Mouse (Mus musculus) brain, adult 2 months (tissue): ENCODE measurements around the gene Smim27.

Source experiments
- DNase-seq: peaks from one replicate; pipeline ENCODE4 v3.0.0; 2011; ENCODE audit warnings: low read depth, low spot score

Smim27 gene

GRCm38 (mm10) chr4:40269430-40270032, at the start of gene Smim27, which contains the start of gene Topors:
TSS of gene Smim27 (plus strand) at chr4:40269579.
TSS of gene Topors (minus strand) at chr4:40269850.
- DNase-seq = peak; percentile 99

- no peak for DNase-seq
These were observed 48.9 kb upstream of the Smim27 start for GRCm38 (mm10) chr4:40220437-40220836.

GRCm38 (mm10) chr4:40221004-40221760, 48.2 kb upstream of the Smim27 start:
- no peak for DNase-seq

GRCm38 (mm10) chr4:40221876-40222585, 47.3 kb upstream of the Smim27 start:
- no peak for DNase-seq

GRCm38 (mm10) chr4:40226095-40226494, 43.3 kb upstream of the Smim27 start:
- no peak for DNase-seq

- DNase-seq = no peak
These were observed 42.2 kb upstream of the Smim27 start for GRCm38 (mm10) chr4:40227131-40227530.

- DNase-seq = no peak
These were observed 41.5 kb upstream of the Smim27 start for GRCm38 (mm10) chr4:40227886-40228285.

GRCm38 (mm10) chr4:40229723-40230122, 39.7 kb upstream of the Smim27 start:
- no peak for DNase-seq

- DNase-seq = no peak
These were observed 36.2 kb upstream of the Smim27 start for GRCm38 (mm10) chr4:40233062-40233664.

GRCm38 (mm10) chr4:40234256-40234655, 35.1 kb upstream of the Smim27 start:
- DNase-seq = no peak

- DNase-seq = no peak
These were observed 32.5 kb upstream of the Smim27 start for GRCm38 (mm10) chr4:40236829-40237228.

- peak; percentile 14 for DNase-seq
These were observed 30.6 kb upstream of the Smim27 start for GRCm38 (mm10) chr4:40238483-40239408.

GRCm38 (mm10) chr4:40239409-40240271, 29.7 kb upstream of the Smim27 start, which contains the start of gene Ddx58:
TSS of gene Ddx58 (minus strand) at chr4:40239828.
- peak; percentile 19 for DNase-seq

- DNase-seq = no peak
These were observed 29.1 kb upstream of the Smim27 start for GRCm38 (mm10) chr4:40240272-40240744.

- DNase-seq = no peak
These were observed 27.5 kb upstream of the Smim27 start for GRCm38 (mm10) chr4:40241928-40242327.

- DNase-seq = no peak
These were observed 26.4 kb upstream of the Smim27 start for GRCm38 (mm10) chr4:40243006-40243405.

GRCm38 (mm10) chr4:40244035-40244434, 25.3 kb upstream of the Smim27 start:
- no peak for DNase-seq

GRCm38 (mm10) chr4:40250984-40251383, 18.4 kb upstream of the Smim27 start:
- no peak for DNase-seq

- DNase-seq = no peak
These were observed 15.6 kb upstream of the Smim27 start for GRCm38 (mm10) chr4:40253766-40254165.
